Mouse (Mus musculus) embryonic facial prominence, embryonic 12.5 days (tissue): ENCODE results near the gene Mill2. TPM values are rescaled to one million over a fixed set of nuclear protein-coding genes. Genes with fewer than 3 reads are reported as not detected.
"Not testable (repeated sequence)": the region's sequence is repeated elsewhere in the genome, so short reads cannot be mapped to it uniquely, and the experiment has no call there.

Experiments
- ATAC-seq: fragments of 200-750 bp; cut with Nextera tagmentation; 2 replicates; pipeline ENCODE4 v1.8.0; 2017; ENCODE audit not compliant: insufficient number of reproducible peaks, insufficient read depth, low FRiP score, low TSS enrichment
- H3K27ac ChIP-seq: fragments of 300-500 bp; sonication (generic); 2 replicates; pipeline ENCODE4 v1.5.1; 2016; ENCODE audit warnings: mild to moderate bottlenecking
- H3K27me3 ChIP-seq: fragments of 300-500 bp; sonication (generic); 2 replicates; pipeline ENCODE4 v1.6.1; 2016; ENCODE audit warnings: mild to moderate bottlenecking, moderate library complexity
- H3K36me3 ChIP-seq: fragments of 300-500 bp; sonication (generic); 2 replicates; pipeline ENCODE4 v1.6.1; 2016; ENCODE audit warnings: mild to moderate bottlenecking
- H3K4me1 ChIP-seq: fragments of 300-500 bp; sonication (generic); 2 replicates; pipeline ENCODE4 v1.6.1; 2016
- H3K4me2 ChIP-seq: fragments of 300-500 bp; sonication (generic); replicated peaks from 2 replicates; pipeline ENCODE4 v1.6.1; 2016; ENCODE audit warnings: mild to moderate bottlenecking, moderate library complexity
- H3K4me3 ChIP-seq: fragments of 300-500 bp; sonication (generic); 2 replicates; pipeline ENCODE4 v1.5.1; 2016; ENCODE audit warnings: mild to moderate bottlenecking
- H3K9ac ChIP-seq: fragments of 300-500 bp; sonication (generic); 2 replicates; pipeline ENCODE4 v1.6.1; 2016; ENCODE audit warnings: mild to moderate bottlenecking, moderate library complexity
- H3K9me3 ChIP-seq: fragments of 300-500 bp; sonication (generic); 2 replicates; pipeline ENCODE4 v1.6.1; 2016; ENCODE audit warnings: mild to moderate bottlenecking, moderate library complexity
- WGBS: fragments of 180-500 bp; shearing (Covaris S2); methylation state at CpG from one replicate; pipeline ENCODE4 v1.1.7; 2016; 5-methylcytosine and 5-hydroxymethylcytosine counted together
- polyA plus RNA-seq: library from polyadenylated mRNA; unstranded; fragments of >200 nt; fragmentation: Nextera tagmentation; extraction: Ambion mirVana; gene quantifications from 2 replicates; pipeline ENCODE4 v1.2.1, GENCODE M21; 2016

Mill2 gene
- polyA plus RNA-seq, 1 experiment from 2014 or later, result 0.12 TPM

GRCm38 (mm10) chr7:18841174-18841567, 1.4 kb downstream of the Mill2 start:
- H3K4me2 ChIP-seq, result peak overlapping the region; percentile 43
- ATAC-seq, result no peak
- 84% methylated on average over 1 of the region's 1 CpGs for WGBS
- H3K4me3 ChIP-seq, result 0 out of 2 replicates have a peak overlapping the region, but pooled peaks have one; percentile 17
- no peaks in the 10 kb centered on the region for H3K9me3 ChIP-seq
- peaks cover 8% of the 10 kb centered on the region; the same call in 1 of the 2 replicates for H3K4me1 ChIP-seq
- no peak overlapping the region for H3K27ac ChIP-seq
- H3K9ac ChIP-seq, result no peak overlapping the region
- no peaks in the 10 kb centered on the region for H3K27me3 ChIP-seq
- no peaks in the 10 kb centered on the region for H3K36me3 ChIP-seq

DNA sequence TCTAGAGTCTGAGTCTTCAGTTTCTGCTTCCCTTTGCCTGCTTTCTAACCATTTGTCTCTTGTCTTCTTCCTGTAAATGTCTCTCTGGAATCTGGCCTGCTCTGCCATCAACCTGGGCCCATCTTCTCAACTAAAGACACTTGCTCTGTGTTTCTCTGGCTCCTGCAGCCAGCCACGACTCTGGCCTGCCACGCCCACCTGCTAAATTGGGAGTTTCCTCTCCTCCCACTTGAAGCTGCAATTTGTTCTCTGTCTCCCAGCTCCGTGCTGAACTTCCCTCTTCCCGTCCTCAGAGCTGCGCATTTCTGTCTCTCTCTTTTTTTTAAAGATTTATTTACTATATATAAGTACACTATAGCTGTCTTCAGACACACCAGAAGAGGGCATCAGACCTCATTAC, 5.0 kb downstream of the Mill2 start:
- Histone ChIP-seq H3K27me3 (no peaks in the 10 kb centered on the region), H3K27ac (no peak overlapping the region), H3K4me1 (peaks cover 6% of the 10 kb centered on the region; the same call in 1 of the 2 replicates), H3K9ac (no peak overlapping the region), H3K4me2 (no peak overlapping the region), H3K4me3 (no peak overlapping the region), H3K36me3 (no peaks in the 10 kb centered on the region), H3K9me3 (no peaks in the 10 kb centered on the region)
- WGBS, result 47% methylated on average over 5 of the region's 5 CpGs
- no peak for ATAC-seq

DNA sequence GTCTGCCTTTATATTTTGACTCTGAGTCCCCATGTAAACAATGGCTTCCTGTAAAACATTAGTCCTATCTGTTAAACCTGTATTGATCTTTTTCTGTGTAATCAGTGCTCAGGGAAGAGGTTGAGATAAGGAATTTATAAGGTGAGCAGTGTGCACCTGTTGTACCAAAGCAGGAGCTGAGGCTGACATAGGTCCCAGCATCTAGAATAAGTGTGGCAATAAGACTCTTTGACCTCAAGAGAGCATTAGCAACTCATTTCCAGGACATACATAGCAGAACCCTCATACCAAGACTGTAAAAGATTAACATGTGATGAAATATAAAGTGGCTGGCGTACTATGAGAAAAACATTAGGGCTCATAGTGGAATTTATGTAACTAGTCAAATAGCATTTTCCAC, 8.6 kb downstream of the Mill2 start:
- WGBS, result 97% methylated on average over 1 of the region's 1 CpGs
- Histone ChIP-seq H3K9ac (no peak overlapping the region), H3K27me3 (no peaks in the 10 kb centered on the region), H3K4me3 (no peak overlapping the region), H3K9me3 (no peaks in the 10 kb centered on the region), H3K27ac (no peak overlapping the region), H3K4me1 (no peaks in the 10 kb centered on the region), H3K36me3 (no peaks in the 10 kb centered on the region), H3K4me2 (no peak overlapping the region)
- ATAC-seq, result no peak

DNA sequence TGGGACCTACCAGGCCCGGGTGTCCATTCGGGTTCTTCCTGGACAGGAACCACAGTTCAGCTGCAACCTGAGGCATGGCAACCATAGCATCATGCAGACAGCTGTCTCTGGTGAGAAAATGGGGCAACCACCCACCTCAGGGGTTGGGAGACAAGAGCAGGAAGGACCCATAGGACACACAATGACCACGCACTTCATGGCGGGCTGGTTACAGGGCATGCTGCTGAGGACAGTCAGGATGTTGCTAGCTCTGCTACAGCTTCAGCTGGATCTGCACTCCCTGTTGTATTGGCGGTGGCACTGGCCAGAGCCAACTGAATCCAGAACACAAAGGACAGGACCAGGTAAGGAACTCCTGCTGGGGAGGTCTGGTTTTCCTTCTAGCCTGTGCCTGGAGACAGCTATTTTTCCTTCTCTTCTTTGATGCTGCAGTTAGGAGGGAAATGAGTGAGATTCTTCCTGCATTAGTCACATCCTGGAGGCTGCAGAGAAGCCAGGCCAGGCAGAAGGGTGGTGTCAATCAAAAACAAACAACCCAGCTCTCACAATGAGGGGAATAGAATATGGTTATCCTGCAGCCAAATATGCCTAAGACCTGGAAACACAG, 18.6 kb downstream of the Mill2 start:
- H3K27ac ChIP-seq, result no peak overlapping the region
- no peak for ATAC-seq
- whole genome bisulfite sequencing, result 73% methylated on average over 5 of the region's 5 CpGs

DNA sequence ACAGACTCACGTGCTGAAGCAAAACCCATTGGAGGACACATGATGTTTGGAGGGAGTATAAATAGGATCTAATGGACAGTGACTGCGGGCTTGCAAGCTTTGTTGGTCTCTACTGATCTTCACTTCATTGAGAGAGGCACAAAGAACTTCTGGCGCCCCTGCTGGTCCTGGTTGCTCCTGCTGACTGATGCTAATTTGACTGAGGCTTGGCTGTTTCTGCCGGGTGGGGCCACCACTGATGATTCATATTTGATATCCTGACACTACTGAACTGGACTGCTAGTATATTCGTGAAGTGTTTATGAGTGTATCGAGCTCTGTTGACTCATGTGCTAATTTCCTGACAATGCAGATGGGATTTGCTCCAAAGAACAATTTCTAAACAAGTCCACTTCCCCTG, 23.0 kb downstream of the Mill2 start:
- ATAC-seq, result no peak

More for the DNA sequence above, 18.6 kb downstream of the Mill2 start:
- no peaks in the 10 kb centered on the region for H3K4me1 ChIP-seq
- H3K4me3 ChIP-seq, result no peak overlapping the region
- no peaks in the 10 kb centered on the region for H3K27me3 ChIP-seq
- no peak overlapping the region for H3K9ac ChIP-seq
- no peak overlapping the region for H3K4me2 ChIP-seq
- no peaks in the 10 kb centered on the region for H3K36me3 ChIP-seq
- H3K9me3 ChIP-seq, result no peaks in the 10 kb centered on the region

GRCm38 (mm10) chr7:18868491-18868890, 28.7 kb downstream of the Mill2 start:
- H3K9ac ChIP-seq, result no peak overlapping the region
- H3K4me1 ChIP-seq, result no peaks in the 10 kb centered on the region
- no peak overlapping the region for H3K27ac ChIP-seq
- H3K36me3 ChIP-seq, result no peaks in the 10 kb centered on the region
- H3K4me3 ChIP-seq, result no peak overlapping the region
- H3K9me3 ChIP-seq, result peaks cover 8% of the 10 kb centered on the region; the same call in 1 of the 2 replicates
- ATAC-seq, result no peak
- no peaks in the 10 kb centered on the region for H3K27me3 ChIP-seq
- 89% methylated on average over 2 of the region's 2 CpGs for WGBS
- H3K4me2 ChIP-seq, result no peak overlapping the region

More for the DNA sequence above, 23.0 kb downstream of the Mill2 start:
- WGBS, result 82% methylated on average over 6 of the region's 6 CpGs
- H3K4me1 ChIP-seq, result no peaks in the 10 kb centered on the region
- no peaks in the 10 kb centered on the region for H3K27me3 ChIP-seq
- no peaks in the 10 kb centered on the region for H3K9me3 ChIP-seq
- H3K9ac ChIP-seq, result no peak overlapping the region
- no peak overlapping the region for H3K27ac ChIP-seq
- H3K4me3 ChIP-seq, result no peak overlapping the region
- no peaks in the 10 kb centered on the region for H3K36me3 ChIP-seq
- H3K4me2 ChIP-seq, result no peak overlapping the region

- H3K4me2 ChIP-seq, H3K9ac ChIP-seq, H3K4me3 ChIP-seq, H3K27me3 ChIP-seq, H3K9me3 ChIP-seq, H3K36me3 ChIP-seq, H3K4me1 ChIP-seq, ATAC-seq, H3K27ac ChIP-seq: not testable (repeated sequence)
- WGBS, result 77% methylated on average over 1 of the region's 8 CpGs
Observed at GRCm38 (mm10) chr7:18871031-18871430, 31.3 kb downstream of the Mill2 start, which contains the start of gene Pglyrp1. Gene Pglyrp1, plus strand, starts transcription at chr7:18871331.

- Histone ChIP-seq H3K27me3 (no peaks in the 10 kb centered on the region), H3K4me2 (peak overlapping the region; percentile 52), H3K9me3 (peaks cover 8% of the 10 kb centered on the region; the same call in 1 of the 2 replicates), H3K9ac (peak overlapping the region; percentile 36; the same call in 1 of the 2 replicates), H3K36me3 (no peaks in the 10 kb centered on the region), H3K4me3 (peak overlapping the region; percentile 38), H3K4me1 (no peaks in the 10 kb centered on the region), H3K27ac (no peak overlapping the region)
- peak; percentile 62 for ATAC-seq
- 31% methylated on average over 13 of the region's 14 CpGs for WGBS
Observed at GRCm38 (mm10) chr7:18872014-18872802, 32.4 kb downstream of the Mill2 start.

DNA sequence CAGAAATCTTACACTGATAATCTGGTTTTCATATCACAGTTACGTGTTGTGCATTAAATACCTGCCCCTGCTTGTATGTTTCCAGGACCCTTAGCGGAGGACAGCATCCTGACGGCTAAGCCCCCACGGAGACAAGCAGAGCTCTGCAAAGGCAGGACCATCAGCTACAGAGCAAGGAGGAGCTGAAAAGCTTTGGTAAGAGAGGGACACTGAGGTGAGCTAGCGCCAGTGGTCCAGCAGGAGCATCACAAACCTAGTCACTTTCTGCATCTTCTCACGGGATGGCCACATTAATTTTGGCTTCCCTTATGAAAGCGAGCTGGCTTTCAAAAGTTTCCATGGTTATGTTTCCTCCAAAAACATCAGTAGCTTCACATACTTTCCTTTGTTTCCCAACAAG, 33.0 kb downstream of the Mill2 start:
- peak overlapping the region; percentile 38 for H3K4me3 ChIP-seq
- no peaks in the 10 kb centered on the region for H3K4me1 ChIP-seq
- peak; percentile 50; the same call in 1 of the 2 replicates for ATAC-seq
- WGBS, result 4% methylated on average over 7 of the region's 7 CpGs
- no peak overlapping the region for H3K27ac ChIP-seq
- H3K9ac ChIP-seq, result peak overlapping the region; percentile 36; the same call in 1 of the 2 replicates
- H3K36me3 ChIP-seq, result no peaks in the 10 kb centered on the region
- H3K4me2 ChIP-seq, result peak overlapping the region; percentile 52
- no peaks in the 10 kb centered on the region for H3K27me3 ChIP-seq
- peaks cover 8% of the 10 kb centered on the region; the same call in 1 of the 2 replicates for H3K9me3 ChIP-seq

- H3K36me3 ChIP-seq, result no peaks in the 10 kb centered on the region
- WGBS, result under 1% methylated on average over 10 of the region's 10 CpGs
- peak; percentile 76 for ATAC-seq
- peaks cover 4% of the 10 kb centered on the region; the same call in 1 of the 2 replicates for H3K9me3 ChIP-seq
- H3K9ac ChIP-seq, result no peak overlapping the region
- H3K4me2 ChIP-seq, result peak overlapping the region; percentile 52
- H3K27me3 ChIP-seq, result no peaks in the 10 kb centered on the region
- no peak overlapping the region for H3K27ac ChIP-seq
- H3K4me3 ChIP-seq, result peak overlapping the region; percentile 38
- H3K4me1 ChIP-seq, result no peaks in the 10 kb centered on the region
Observed at GRCm38 (mm10) chr7:18873253-18873652, 33.5 kb downstream of the Mill2 start.

- H3K9ac ChIP-seq, result no peak overlapping the region
- WGBS, result 67% methylated on average over 5 of the region's 5 CpGs
- ATAC-seq, result no peak
- no peaks in the 10 kb centered on the region for H3K9me3 ChIP-seq
- H3K36me3 ChIP-seq, result no peaks in the 10 kb centered on the region
- no peak overlapping the region for H3K4me3 ChIP-seq
- no peak overlapping the region for H3K4me2 ChIP-seq
- H3K4me1 ChIP-seq, result no peaks in the 10 kb centered on the region
- H3K27me3 ChIP-seq, result no peaks in the 10 kb centered on the region
- H3K27ac ChIP-seq, result no peak overlapping the region
Observed at GRCm38 (mm10) chr7:18875372-18875771, 35.6 kb downstream of the Mill2 start.

DNA sequence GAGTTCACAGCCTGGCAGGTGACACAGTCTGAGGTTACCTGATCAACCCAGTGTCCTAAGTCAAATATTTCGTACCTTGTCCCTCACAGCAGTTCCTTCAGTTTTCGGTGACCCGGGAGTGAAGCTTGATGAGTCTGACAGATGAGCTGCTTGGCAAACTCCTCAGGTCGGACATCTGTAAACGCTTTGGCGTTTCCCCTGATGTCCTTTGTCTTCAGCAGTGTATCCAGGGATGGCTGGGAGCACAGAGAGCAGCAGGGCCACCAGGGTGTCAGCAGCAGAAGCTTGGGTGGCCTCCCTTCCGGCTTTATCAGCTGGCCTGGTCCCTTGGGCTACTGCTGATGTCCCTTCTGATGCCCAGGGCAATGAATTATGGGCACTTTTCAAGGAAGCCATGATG, 38.9 kb downstream of the Mill2 start:
- Histone ChIP-seq H3K9me3 (no peaks in the 10 kb centered on the region), H3K36me3 (no peaks in the 10 kb centered on the region), H3K4me2 (no peak overlapping the region), H3K4me3 (no peak overlapping the region), H3K9ac (no peak overlapping the region), H3K27ac (no peak overlapping the region), H3K27me3 (no peaks in the 10 kb centered on the region), H3K4me1 (no peaks in the 10 kb centered on the region)
- no peak for ATAC-seq
- WGBS, result 68% methylated on average over 7 of the region's 7 CpGs
